Mouse (Mus musculus) c-Kit-positive CD71-positive TER-119-negative erythroid progenitor cells, embryonic 14.5 days (primary cell): ENCODE measurements around the gene Ehd1.
"Not testable (repeated sequence)": the region's sequence is repeated elsewhere in the genome, so short reads cannot be mapped to it uniquely, and the experiment has no call there.

Experiments
- DNase-seq: peaks from one replicate; pipeline ENCODE4 v3.0.0-alpha.2; 2013; ENCODE audit warnings: low read depth

Ehd1 gene

DNA sequence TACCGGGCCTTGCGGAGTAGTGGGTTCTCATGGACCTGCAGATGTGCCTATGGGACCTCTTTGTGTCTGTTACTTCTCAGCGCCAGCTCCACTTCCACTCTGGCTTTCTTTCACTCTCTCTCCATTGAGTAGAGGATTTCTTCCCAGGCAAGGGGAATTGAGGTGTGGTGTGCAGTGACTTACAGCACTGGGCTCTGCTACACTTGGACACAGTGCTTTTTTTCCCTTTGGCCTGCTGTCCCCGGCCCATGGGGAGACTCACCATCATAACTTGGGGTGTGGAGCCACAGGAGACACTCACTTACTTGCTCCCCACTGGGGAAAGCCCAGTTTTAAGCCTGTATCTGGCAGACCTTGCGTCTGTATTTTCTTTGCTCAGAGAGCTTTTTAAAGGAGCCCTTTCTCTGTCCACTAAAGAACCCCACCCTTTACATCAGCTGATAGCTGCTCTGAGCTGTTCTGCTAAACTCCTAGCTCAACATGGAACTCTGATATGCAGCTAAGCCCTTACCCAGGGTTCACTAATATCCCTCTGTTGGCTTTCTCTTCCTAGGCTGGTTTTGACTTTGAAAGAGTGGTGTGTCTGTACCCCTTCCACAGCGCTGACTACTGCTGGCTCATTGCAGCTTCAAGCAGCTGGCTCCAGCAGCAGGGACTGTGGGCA is 3.1 kb downstream of the Ehd1 start:
- no peak for DNase-seq

DNA sequence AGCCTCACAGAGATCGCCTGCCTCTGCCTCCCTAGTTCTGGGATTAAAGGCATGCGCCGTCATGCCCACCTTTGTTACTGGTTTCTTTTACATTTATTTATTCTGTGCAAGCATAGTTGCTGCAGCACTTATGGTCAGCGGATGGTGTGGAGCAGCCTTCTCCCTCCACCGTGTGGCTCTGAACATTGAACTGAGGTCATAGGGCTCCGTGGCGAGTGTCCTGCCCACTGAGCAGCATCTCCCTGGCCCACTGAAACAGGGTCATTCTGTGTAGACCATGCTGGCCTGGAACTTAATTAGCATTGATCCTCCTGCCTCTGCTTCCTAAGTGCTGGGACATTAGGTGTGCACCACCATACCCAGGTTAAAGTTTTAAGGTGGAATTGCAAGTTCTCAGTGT is 4.0 kb downstream of the Ehd1 start:
- DNase-seq: no peak

DNA sequence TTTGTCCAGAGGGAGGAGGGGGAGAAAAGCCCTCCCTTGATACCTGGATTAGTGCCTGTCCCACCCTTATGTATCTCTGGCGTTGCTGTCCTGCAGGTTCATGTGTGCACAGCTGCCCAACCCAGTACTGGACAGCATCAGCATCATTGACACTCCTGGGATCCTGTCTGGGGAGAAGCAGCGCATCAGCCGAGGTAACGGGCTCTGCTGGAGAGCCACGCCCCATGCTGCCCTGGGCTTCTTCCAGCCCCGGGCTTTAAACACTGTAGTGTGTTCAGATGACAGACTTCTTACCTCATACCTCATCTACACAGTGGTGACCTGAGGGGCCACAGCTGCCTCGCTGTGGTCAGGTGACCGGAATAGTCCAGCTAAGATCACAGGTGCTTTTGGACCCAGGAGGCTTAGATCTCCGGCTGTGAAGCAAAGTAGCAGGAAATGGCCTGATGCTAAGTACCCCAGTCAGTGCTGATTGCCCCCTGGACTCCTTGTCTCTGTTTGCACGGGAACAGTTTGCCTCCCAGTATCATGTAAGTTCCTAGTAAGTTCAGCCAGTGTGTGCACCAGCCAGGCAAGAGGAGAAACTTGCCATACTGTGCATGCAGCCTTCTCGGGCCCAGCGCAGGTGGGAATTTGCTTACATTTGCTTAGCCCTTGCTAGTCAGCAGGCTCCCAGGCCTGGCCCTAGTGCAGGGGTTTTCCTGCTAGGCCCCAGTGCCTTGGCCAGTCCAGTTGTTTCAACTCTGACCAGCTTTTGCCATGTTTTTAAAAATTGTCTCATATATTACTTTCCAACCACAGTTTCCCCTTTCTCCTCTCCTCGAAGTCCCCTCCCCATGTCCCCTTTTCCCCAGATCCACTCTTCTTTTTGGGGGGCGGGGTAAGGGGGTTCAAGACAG is 4.8 kb downstream of the Ehd1 start:
- no peak for DNase-seq

DNA sequence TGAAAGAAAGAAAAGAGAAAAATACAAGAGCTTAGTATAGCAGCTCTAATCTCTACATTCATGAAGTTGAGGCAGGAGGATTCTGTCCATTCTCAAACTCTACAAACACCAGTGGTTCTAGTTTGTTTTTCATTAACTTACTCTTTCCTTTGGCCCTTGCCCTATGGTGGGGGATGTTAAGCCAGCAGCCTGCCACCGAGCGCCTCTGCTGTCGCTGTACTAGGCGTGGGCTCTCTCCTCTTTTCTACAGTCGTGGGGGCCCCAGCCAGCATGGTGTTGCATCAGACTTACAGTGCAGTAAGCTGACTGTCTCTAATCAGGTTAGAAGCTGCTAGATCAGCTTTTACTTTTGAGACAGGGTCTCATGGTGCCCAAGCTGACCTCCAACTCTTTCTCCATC is 6.5 kb downstream of the Ehd1 start:
- DNase-seq: no peak

DNA sequence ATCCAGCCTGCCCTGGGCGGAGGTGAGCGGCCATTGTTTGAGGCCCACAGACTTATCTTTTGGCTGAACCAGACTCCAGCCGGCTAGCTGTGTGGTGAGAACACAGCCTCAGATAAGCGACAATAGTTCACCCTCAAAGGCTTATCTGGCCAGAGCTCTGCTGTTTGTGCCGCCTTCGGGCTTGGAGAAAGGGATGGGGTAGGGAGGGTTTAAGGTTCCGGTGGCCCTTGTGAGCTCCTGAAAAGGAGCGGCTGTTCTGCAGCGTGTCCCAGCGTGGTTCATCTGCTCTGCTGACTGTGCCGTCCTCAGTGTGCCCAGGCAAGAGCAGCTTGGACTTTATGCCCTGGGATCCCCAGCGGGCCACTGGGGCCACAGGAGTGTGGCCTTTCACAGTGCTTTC is 8.0 kb downstream of the Ehd1 start:
- DNase-seq: peak; percentile 77

DNA sequence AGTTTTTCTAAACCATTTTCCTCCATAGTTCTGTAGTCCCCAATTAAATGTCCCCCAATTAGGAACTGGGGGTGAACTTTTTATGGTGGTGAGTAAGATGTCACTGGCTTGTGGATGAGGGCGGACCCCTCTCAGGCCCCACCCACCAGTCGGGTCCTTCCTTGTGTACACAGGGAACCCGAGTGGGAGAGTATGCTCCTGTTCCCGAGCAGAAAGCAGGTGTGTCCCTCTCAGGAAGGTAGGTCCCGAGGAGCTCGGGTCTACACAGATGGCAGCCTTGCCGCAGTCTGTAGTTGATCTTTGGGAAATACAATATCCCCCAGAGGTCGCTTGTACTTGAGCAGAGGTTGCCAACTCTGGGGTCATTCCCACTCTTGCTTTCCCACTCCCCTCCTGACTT is 8.7 kb downstream of the Ehd1 start:
- DNase-seq: no peak

DNA sequence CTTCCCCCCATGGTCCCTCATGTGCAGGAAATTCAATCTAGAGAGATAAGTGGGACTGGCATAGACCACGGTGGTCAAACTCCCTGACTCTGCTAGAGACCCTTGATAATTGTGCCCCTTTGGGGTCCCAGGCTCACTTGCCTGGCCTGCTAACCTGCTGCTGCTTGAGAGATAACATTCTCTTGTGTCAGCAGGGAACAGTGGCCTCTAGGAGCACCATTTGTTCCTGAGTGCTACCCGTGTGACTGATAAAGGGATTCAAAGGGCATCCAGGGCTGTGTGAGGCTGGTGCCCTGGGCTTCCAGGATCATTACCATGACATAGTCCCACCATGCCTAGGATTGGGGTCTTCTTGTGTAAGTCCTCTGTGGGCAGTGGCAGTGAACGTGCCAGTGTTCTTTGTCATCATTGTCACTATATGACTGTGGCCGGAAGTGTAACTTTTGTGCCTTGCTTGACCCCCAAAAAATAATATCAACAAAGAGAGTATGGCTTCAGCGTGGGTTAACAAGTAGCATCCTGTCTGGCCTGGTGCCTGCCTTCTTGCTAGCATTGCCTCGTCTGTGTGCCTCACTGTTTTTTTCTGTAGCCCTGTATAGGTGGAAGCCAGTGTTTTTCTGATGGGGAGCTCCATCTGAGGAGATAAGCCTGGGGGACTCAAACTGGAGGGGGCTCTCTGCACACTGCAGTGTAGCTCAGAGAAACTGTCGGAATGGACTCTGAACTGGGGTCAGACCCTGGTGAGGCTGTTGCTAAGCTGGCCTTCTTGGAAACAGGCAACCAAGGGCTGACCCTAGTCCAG is 9.3 kb downstream of the Ehd1 start:
- DNase-seq: no peak

DNA sequence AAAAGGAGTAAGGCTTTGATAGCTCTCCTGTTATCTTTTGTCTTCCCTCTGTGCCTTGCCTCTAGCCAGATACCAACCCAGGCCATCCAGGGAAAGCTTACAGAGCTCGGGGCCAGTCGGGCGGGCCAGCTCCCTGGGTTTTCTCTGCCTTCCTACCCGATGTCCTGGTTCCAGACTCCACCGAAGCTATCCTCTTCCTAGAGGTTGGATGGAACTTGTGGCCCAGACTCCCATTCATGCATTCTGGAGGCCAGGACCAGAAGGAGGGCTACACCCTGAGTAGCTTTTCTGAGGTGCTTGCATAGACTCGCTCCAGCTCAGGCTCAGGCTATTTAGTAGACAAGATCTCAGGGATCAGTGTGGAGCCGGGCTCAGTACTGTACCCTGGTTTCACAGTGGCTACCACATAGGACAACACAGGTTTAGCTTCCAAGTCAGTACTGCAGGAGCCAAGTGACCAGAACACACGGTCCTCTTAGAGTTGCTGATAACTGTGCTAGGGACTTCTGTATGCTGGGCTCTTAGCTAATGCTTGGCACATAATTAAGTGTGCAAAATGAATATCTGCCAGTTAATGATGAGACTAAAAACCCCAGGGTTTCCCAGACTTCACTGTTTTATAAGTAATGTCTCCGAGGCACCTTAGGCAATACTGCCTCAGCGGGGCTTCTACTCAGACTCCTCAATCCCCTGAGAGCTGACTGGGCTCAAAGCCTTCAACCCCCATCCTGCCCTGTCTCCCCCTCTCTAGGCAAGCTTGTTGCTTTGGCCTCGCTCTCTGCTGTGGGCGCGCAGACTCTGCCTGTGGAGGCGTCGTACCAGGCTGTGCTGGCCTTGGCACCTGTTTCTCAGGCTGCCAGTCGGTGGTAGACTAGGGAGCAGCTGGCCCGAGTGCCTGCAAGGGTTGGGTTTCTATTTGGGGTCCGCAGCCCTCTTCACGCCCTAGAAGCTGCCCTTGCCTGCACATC is 10.2 kb downstream of the Ehd1 start:
- no peak for DNase-seq

DNA sequence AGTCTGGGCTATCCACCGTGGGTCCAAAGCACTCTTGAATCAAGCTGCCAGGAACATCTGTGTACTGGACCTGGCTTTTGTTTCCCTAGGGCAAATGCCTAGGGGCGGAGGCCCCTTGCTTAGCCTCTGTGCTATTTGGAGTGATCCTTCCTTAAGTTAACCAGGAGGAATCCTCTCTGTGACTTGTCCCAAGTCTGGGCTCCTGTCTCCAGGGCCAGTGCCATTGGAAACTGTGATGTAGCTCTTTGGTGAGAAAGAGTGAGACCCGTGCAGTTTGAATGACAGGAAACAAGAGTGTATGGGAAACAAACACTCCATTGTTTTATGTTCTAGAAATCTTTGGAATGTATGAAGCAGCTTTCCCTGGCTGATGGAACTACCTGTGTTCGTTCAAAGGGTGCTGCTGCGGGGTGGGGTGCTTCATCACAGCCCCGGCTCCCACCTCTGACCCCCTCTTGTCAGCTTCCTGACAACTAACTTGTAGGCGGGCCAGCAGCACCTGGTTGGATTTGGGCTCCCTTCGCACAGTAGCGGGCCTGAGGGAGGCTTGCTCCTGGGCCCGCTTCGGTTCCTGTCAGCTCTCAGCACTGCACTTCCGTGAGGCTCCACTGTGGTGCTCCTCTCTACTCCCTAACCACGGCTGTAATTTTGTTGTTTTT is 11.8 kb downstream of the Ehd1 start:
- DNase-seq: no peak

DNA sequence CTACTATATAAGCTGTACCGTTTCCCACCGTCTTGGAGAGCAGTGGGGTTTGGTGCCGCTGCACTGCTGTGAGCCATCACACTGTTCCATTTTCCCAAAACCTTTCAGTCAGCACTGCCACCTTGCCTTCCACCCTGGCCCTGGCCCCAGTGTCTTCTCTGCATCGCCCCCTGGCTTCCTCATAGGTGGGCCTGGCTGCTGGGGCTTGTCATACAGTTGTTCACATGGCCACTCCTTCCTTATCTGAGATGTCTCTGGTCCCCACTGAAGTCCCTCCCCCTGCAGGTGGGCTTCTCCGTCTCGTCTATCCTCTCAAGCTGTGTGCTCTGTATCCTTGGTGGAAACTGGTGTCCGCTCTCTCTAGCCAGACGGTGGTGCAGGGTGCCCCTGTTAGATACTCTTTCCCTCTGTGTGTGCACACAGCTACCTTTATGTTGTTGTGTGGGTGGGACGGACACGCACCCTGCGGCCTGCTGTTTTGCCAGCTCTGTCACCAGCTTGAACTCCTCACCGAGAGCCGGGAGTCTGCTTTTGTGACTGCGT is 13.2 kb downstream of the Ehd1 start:
- no peak for DNase-seq

DNA sequence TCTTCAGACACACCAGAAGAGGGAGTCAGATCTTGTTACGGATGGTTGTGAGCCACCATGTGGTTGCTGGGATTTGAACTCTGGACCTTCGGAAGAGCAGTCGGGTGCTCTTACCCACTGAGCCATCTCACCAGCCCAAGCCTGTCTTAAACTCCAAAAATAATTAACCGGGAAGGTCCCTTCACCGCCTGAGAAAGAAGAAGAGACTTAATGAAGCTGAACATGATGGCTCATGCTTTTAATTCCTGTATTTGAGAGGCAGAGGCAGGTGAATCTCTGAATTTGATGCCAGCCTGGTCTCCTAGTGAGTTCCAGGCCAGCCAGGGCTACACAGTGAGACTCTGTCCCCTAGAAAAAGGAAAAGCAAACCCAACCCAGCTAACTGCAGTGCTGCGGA is 14.2 kb downstream of the Ehd1 start:
- DNase-seq: not testable (repeated sequence)

DNA sequence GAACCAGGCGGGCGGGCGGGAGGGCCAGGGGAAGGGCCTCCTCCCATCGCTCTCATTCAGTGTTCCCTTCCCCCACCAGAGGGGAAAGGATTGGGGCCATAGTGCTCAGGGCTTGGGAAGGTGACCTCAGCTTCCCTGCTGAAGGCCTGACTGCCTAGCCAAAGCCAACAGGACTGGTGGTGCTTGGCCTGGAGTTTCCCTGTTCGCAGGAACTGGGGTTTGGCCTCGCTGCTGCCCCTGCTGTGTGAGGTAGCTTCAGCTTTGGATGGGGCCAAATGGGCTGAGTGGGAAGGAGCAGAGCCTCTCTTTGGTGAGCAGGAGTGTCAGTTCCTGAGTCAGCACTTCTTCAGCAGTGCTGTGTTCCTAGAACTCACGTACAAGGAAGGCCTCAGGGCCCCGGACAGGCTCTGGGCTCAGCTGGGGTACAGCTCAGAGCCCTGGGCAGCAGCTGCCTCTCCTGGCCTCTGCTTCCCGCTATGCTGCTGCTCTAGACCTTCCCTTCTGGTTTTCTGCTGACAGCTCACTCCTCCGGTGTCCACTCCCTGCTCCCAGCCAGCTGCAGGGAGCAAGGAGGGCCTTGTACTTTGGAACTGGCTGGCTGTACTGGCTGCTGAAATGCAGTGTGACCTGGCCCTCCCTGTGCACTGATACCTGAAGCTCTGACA is 14.7 kb downstream of the Ehd1 start:
- DNase-seq: no peak

DNA sequence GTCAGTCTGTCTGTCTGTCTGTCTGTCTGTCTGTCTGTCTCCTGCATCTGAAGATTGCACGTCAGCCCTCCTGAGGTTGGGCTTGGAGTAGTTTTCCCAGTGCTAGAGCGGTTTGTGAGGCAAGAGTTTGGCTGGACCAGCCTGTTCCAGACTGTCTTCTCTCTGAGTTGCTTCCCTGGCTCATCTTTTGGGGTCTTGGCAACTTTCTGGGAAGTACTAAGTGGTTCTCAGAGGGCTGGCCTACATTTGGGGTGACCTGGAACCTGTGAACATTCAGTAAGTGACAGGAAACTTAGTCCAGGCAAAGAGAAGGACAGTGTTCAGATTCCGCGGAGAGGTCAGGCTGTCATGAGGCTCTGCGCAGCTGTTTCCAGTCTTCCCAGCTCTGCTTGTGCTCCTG is 15.7 kb downstream of the Ehd1 start:
- DNase-seq: no peak

DNA sequence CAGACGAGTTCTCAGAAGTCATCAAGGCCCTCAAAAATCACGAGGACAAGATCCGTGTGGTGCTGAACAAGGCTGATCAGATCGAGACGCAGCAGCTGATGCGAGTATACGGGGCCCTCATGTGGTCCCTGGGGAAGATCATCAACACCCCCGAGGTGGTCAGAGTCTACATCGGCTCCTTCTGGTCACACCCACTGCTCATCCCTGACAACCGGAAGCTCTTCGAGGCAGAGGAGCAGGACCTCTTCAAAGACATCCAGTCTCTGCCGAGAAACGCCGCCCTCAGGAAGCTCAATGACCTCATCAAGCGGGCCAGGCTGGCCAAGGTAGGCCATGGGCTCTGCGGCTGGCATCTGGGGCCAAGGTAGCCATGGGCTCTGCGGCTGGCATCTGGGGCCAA is 17.8 kb downstream of the Ehd1 start:
- no peak for DNase-seq

DNA sequence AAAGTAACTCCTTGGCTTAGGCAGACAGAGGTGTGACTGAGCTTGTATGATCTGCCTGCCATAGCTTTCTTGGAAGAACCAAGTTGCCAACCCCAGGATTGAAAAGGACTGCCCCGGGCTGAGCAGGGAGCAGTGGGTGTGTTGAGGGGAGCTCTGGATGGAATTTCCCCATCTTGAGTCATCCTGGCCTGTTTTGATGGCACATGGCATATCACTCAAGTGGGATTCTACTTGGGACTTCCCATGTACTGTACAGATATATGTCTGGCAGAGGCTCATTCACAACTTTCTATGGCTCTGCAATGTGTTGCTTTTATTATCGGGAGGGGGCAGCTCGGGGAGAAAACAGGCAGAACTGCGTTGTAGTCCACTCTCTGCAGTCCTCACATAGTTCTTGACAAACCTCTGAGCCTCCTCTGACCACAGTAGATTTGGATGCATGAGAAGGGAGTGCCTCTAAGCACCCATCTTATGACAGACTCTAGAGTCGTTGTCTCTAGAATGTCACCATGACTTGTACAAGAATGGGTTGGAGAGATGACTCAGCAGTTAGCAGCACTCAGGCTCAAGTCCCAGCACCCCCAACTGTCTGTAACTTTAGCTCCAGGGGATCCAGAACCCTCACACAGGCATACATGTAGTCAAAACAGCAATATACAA is 20.2 kb downstream of the Ehd1 start:
- DNase-seq: no peak

DNA sequence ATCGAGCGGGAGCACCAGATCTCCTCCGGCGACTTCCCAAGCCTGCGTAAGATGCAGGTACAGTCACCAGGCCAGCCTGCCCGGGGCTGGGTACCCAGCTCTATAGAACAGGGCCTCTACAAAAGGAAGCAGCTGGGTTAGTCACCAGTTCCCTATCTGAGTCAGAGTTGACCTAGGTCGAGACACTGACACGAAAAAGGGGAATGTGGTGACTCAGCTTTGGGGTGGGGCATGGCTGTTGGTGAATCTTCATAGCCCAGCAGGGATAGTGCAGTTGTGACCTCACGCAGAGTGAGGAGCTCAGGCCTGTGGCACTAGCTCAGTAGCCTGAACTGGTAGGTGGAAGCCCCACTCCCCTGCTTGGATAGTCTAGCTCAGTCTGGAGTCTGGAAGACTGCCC is 21.1 kb downstream of the Ehd1 start:
- no peak for DNase-seq

DNA sequence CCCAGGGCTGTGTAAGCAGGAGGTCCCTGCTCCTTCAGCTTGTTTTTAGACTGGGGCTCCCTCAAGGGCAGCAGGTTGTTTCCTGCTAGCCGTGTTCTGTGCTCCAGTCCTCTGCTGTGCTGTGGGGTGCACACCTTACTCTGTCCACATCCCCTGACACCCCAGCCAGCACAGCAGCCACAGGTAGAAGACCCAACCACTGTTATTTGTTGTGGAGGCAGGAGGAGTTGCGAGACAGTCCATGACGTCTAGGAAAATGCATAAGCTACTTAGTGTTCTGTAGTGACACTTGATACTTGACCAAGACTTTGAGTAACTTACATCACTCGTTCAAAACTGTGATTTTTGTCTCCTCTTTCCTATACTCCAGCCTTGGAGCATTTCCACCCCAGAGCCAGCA is 22.5 kb downstream of the Ehd1 start:
- DNase-seq: no peak

DNA sequence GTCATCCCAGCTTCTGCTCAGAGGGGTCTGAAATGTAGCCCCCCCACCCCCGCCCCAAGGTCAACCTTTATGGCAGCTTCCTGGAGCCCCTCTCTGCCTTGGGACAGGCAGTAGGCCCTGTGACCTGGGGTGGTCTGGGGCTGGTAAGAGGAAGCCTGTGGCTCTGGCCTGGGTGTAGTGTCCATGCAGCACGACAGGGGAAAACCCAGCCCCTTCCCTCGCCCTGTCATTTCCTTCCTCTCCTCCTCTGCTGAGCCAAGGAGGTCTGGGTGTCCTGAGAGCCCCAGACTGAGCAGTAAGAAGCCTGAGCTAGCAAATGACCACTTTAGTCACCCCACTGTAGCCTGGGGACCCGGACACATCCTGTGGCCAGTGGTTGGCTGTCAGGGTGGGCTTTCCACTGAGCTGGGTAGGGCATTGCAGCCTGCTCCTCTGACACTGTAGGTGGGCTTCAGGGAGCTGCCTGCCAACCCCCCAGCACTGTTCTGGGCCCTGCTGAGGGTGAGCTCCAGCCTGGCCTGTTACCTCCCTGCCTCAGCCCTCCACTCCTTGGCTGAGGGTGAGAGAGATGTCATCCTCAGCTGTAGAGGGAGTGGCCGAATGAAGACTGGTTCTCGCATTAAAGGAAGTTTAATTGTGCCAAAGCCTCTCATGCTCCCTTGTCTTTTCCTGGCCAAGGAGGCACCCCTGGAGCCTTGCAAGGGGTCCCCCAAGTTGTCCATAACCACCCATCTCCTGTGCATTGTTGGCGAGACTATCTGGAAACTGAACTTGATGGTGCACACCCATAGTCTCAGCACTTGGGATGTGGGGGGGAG is 23.1 kb downstream of the Ehd1 start:
- no peak for DNase-seq

DNA sequence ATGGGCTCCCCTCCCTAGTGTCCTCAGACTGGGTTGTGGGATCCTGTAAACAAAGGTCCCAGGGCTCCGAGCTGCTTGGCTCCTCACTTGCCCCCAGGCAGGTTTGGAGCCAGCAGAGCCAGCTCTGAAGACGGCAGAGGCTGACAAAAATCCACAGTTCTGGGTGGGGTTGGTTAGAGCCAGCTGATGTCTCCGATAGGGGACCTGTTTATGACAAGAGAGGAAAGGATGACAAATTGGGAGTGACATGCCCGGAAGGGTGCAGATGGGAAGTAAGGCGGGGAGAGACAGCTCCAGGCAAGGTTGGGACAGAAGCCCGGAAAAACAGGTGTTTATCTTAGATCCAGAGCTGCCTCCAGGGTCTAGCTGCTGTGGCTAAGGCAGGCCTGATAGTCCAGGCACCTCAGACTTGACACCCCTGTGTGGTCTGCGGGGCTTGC is 23.9 kb downstream of the Ehd1 start:
- peak; percentile 70 for DNase-seq
